Mouse (Mus musculus) kidney, embryonic 15.5 days (tissue): ENCODE results near the gene Flvcr2. TPM values are rescaled to one million over a fixed set of nuclear protein-coding genes. Genes with fewer than 3 reads are reported as not detected.

ENCODE experiments used
- ATAC-seq: fragments of 200-750 bp; cut with Nextera tagmentation; replicated peaks from 2 replicates; pipeline ENCODE4 v1.8.0; 2017; ENCODE audit warnings: moderate TSS enrichment; ENCODE audit not compliant: low FRiP score
- H3K27ac ChIP-seq: fragments of 300-500 bp; sonication (generic); 2 replicates; pipeline ENCODE4 v1.5.1; 2015; ENCODE audit warnings: mild to moderate bottlenecking, inconsistent platforms
- H3K27me3 ChIP-seq: fragments of 300-500 bp; sonication (generic); 2 replicates; pipeline ENCODE4 v1.6.1; 2015; ENCODE audit warnings: inconsistent platforms
- H3K36me3 ChIP-seq: fragments of 300-500 bp; sonication (generic); 2 replicates; pipeline ENCODE4 v1.6.1; 2015; ENCODE audit warnings: inconsistent platforms
- H3K4me1 ChIP-seq: fragments of 300-500 bp; sonication (generic); 2 replicates; pipeline ENCODE4 v1.6.1; 2015; ENCODE audit warnings: inconsistent platforms
- H3K4me2 ChIP-seq: fragments of 300-500 bp; sonication (generic); 2 replicates; pipeline ENCODE4 v1.6.1; 2015; ENCODE audit warnings: moderate library complexity, mild to moderate bottlenecking, inconsistent platforms
- H3K4me3 ChIP-seq: fragments of 300-500 bp; sonication (generic); replicated peaks from 2 replicates; pipeline ENCODE4 v1.5.1; 2015; ENCODE audit warnings: mild to moderate bottlenecking, inconsistent platforms
- H3K9ac ChIP-seq: fragments of 300-500 bp; sonication (generic); 2 replicates; pipeline ENCODE4 v1.6.1; 2015; ENCODE audit warnings: mild to moderate bottlenecking, inconsistent platforms
- H3K9me3 ChIP-seq: fragments of 300-500 bp; sonication (generic); replicated peaks from 2 replicates; pipeline ENCODE4 v1.6.1; 2016; ENCODE audit warnings: inconsistent platforms
- WGBS: fragments of 180-500 bp; shearing (Covaris S2); methylation state at CpG from one replicate; pipeline ENCODE4 v1.1.7; 2015; ENCODE audit warnings: mixed read lengths; 5-methylcytosine and 5-hydroxymethylcytosine counted together
- polyA plus RNA-seq: library from polyadenylated mRNA; unstranded; fragments of >200 nt; fragmentation: Nextera tagmentation; extraction: Ambion mirVana; gene quantifications from 2 replicates; pipeline ENCODE4 v1.2.1, GENCODE M21; 2015

Gene Flvcr2
- polyA plus RNA-seq, 1 experiment from 2014 or later, result 4.4 TPM

DNA sequence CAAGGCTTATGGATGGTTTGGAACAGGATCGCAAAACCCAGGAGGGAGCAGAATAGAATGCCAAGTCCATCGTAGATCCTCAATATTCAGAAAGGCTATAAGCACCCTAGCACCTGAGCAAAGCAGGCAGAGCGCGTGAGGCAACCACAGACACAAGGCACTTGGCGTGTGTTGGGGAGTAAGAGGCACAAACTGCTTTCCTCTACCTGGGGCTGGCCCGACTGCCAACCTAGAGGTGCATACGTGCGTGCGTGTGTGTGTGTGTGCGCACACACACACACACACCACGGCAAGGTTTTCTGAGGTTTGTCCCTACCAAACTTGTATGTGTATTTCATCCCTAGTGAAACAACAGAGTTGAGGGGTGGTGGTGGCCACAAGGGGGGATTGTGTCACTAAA is 38.9 kb upstream of the Flvcr2 start:
- H3K27me3 ChIP-seq, result peaks cover 23% of the 10 kb centered on the region
- no peak overlapping the region for H3K4me2 ChIP-seq
- no peak overlapping the region for H3K27ac ChIP-seq
- no peaks in the 10 kb centered on the region for H3K9me3 ChIP-seq
- no peak overlapping the region for H3K9ac ChIP-seq
- H3K36me3 ChIP-seq, result no peaks in the 10 kb centered on the region
- peaks cover 19% of the 10 kb centered on the region for H3K4me1 ChIP-seq
- 92% methylated on average over 11 of the region's 11 CpGs for WGBS
- H3K4me3 ChIP-seq, result no peak overlapping the region
- no peak for ATAC-seq

DNA sequence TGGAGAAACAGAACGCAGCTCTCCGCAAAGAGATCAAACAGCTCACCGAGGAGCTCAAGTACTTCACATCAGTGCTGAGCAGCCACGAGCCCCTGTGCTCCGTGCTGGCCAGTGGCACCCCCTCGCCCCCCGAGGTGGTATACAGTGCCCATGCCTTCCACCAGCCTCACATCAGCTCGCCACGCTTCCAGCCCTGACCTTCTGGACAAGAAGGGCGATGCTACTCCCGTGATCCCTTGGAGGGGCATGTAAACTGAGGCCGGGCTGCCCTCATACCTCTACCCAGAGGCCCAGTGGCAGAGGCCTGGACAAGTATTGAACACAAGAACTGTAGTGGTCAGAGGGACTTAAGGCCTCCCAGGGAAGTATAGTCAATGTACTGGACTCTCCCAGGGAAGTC is 37.8 kb upstream of the Flvcr2 start:
- Histone ChIP-seq H3K9me3 (no peaks in the 10 kb centered on the region), H3K4me3 (no peak overlapping the region), H3K27ac (no peak overlapping the region), H3K4me1 (peaks cover 19% of the 10 kb centered on the region), H3K4me2 (no peak overlapping the region), H3K36me3 (no peaks in the 10 kb centered on the region), H3K9ac (no peak overlapping the region), H3K27me3 (peaks cover 23% of the 10 kb centered on the region)
- ATAC-seq, result no peak
- WGBS, result 87% methylated on average over 12 of the region's 12 CpGs

DNA sequence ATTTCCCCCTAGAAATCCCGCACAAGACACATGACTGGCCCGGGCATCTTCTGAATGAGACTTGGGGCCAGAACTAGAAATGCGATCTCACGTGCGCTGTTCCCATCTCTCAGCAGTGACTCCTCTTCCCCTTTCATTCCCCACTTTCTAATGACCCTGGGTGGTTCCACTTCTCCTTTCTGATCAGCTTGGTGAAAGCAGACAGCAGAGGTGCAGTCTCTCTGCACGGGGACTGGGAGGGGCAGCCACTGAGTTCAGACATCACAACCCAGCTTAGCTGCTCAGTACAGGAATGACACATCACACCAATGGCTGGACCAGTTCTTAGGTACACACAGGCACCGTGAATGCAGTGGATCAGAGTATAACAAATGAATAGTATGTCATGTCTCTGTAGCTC is 35.6 kb upstream of the Flvcr2 start:
- ATAC-seq, result no peak
- Histone ChIP-seq H3K4me1 (peaks cover 11% of the 10 kb centered on the region; the same call in 1 of the 2 replicates), H3K27ac (no peak overlapping the region), H3K27me3 (peaks cover 23% of the 10 kb centered on the region), H3K4me3 (no peak overlapping the region), H3K4me2 (no peak overlapping the region), H3K9me3 (no peaks in the 10 kb centered on the region), H3K9ac (no peak overlapping the region), H3K36me3 (no peaks in the 10 kb centered on the region)
- WGBS, result 75% methylated on average over 7 of the region's 7 CpGs

DNA sequence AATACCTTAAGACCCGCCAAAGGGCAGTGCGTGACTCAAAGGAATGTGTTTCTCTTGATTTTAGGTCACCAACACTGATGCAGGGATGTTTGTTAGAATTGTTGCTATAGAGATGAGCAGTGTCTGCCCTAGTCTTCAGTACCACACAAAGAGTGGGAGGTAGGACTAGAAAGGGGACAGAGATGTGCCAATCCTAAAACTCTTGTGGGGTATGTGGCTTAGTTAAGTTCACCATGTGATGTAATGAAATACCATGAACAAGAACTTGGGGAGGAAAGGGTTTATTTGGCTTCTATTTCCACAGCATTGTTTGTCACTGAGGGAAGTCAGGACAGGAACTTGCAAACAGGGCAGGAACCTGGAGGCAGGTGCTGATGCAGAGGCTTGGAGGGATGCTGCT is 33.8 kb upstream of the Flvcr2 start:
- no peaks in the 10 kb centered on the region for H3K4me1 ChIP-seq
- no peak overlapping the region for H3K4me3 ChIP-seq
- H3K27ac ChIP-seq, result no peak overlapping the region
- H3K4me2 ChIP-seq, result no peak overlapping the region
- H3K27me3 ChIP-seq, result peaks cover 11% of the 10 kb centered on the region; the same call in 1 of the 2 replicates
- 89% methylated on average over 2 of the region's 2 CpGs for WGBS
- H3K36me3 ChIP-seq, result no peaks in the 10 kb centered on the region
- H3K9ac ChIP-seq, result no peak overlapping the region
- ATAC-seq, result no peak
- H3K9me3 ChIP-seq, result no peaks in the 10 kb centered on the region

DNA sequence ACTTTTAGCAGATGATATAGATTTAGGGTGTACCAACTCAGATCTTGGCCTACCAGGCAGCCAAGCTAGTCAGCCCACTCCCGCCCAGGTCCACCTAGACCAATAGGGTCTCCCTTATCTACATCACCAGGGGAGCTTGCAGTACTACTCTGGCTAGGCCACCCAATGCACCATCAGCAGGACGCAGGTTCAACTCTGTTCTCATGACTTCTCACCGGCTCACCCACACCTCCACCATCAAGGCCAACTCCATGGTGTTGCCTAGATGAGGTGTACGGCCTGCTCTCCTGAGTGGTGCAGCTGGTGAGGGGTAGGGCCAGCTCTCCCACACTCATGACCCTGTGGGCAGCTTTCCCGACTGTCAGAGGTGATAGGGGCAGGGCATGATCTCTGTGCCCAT is 32.2 kb upstream of the Flvcr2 start:
- no peaks in the 10 kb centered on the region for H3K4me1 ChIP-seq
- ATAC-seq, result no peak
- H3K36me3 ChIP-seq, result no peaks in the 10 kb centered on the region
- no peak overlapping the region for H3K4me3 ChIP-seq
- 89% methylated on average over 5 of the region's 5 CpGs for WGBS
- H3K9me3 ChIP-seq, result no peaks in the 10 kb centered on the region
- H3K9ac ChIP-seq, result no peak overlapping the region
- no peaks in the 10 kb centered on the region for H3K27me3 ChIP-seq
- no peak overlapping the region for H3K27ac ChIP-seq
- H3K4me2 ChIP-seq, result no peak overlapping the region

DNA sequence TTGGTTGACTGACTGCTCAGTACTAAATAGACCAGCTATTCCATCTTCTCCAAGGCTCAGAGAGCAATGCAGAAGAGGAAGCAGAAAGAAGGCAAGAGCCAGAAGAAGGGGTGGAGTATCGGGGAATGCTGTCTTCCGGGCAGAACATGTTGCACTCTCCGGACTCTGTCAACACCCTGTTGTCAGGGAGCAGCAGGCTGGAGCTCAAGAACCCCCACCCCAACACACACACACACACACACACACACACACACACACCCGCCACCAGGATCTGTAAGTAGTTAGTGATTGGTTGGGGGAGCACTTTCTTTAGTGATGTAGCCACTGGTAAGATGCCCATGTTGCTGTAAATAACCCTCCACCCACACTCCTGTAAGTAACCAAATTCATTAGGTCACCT is 21.0 kb upstream of the Flvcr2 start:
- peaks cover 8% of the 10 kb centered on the region; the same call in 1 of the 2 replicates for H3K27me3 ChIP-seq
- no peak overlapping the region for H3K4me2 ChIP-seq
- H3K36me3 ChIP-seq, result no peaks in the 10 kb centered on the region
- H3K9me3 ChIP-seq, result no peaks in the 10 kb centered on the region
- no peak overlapping the region for H3K27ac ChIP-seq
- 0 out of 2 replicates have a peak, but pooled peaks cover 3% of the 10 kb centered on the region for H3K4me1 ChIP-seq
- no peak overlapping the region for H3K9ac ChIP-seq
- ATAC-seq, result no peak
- 86% methylated on average over 4 of the region's 4 CpGs for WGBS
- H3K4me3 ChIP-seq, result no peak overlapping the region

DNA sequence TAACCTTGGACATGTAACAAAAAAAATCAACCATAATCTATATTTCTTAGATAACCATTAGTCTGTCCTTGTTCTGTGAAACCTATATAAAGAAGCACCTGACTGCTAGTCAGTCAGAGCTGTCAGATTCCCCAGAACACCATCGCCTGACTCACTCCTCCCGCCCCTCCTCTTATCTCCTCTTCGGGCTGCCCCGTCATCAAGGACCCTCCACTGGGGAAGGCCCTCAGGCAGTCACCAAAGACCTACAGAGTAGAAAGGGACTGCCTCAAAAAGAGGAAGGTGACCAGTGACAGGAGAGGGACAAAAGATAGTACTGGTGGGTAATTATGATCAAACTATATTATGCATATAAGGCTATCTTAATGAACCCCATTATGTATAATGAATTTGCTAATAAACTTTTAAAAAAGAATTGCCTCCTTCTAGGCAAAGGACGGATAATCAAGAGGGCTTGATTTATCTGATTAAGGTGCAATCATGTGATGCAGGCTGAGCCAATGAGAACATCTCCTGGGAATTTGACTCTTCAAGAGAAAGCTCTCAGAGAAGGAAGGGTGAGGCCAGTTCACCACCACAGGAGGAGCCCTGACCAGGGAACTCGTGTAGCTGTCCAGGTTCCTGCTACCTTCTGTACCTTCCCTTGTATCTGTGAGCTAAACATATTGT is 19.5 kb upstream of the Flvcr2 start:
- H3K9ac ChIP-seq, result no peak overlapping the region
- H3K27me3 ChIP-seq, result peaks cover under 1% of the 10 kb centered on the region; the same call in 1 of the 2 replicates
- no peaks in the 10 kb centered on the region for H3K9me3 ChIP-seq
- H3K4me2 ChIP-seq, result no peak overlapping the region
- no peak for ATAC-seq
- H3K36me3 ChIP-seq, result no peaks in the 10 kb centered on the region
- WGBS, result 68% methylated on average over 6 of the region's 6 CpGs
- H3K4me1 ChIP-seq, result 0 out of 2 replicates have a peak, but pooled peaks cover 3% of the 10 kb centered on the region
- no peak overlapping the region for H3K27ac ChIP-seq
- no peak overlapping the region for H3K4me3 ChIP-seq

DNA sequence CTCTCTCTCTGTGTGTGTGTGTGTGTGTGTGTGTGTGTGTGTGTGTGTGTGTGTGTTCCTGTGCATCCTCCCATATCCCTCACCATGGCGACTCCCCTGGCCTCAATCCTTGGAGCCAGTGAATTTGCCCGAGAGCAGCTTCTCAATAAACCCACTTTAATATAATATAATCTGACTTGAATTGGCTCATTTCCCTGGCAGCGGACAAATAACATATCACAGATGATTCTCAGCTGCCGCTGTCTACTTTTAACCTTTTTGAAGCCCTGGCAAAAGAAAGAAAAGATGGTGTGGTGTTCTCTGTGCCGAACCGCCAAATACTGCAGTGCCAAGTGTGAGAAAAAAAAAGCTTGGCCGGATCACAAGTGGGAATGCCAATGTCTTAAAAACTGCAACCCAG is 18.2 kb upstream of the Flvcr2 start:
- H3K4me1 ChIP-seq, result 0 out of 2 replicates have a peak, but pooled peaks cover 3% of the 10 kb centered on the region
- ATAC-seq, result no peak
- H3K9ac ChIP-seq, result no peak overlapping the region
- WGBS, result 84% methylated on average over 7 of the region's 7 CpGs
- H3K27ac ChIP-seq, result no peak overlapping the region
- no peaks in the 10 kb centered on the region for H3K36me3 ChIP-seq
- no peaks in the 10 kb centered on the region for H3K9me3 ChIP-seq
- no peak overlapping the region for H3K4me3 ChIP-seq
- H3K4me2 ChIP-seq, result no peak overlapping the region
- no peaks in the 10 kb centered on the region for H3K27me3 ChIP-seq

DNA sequence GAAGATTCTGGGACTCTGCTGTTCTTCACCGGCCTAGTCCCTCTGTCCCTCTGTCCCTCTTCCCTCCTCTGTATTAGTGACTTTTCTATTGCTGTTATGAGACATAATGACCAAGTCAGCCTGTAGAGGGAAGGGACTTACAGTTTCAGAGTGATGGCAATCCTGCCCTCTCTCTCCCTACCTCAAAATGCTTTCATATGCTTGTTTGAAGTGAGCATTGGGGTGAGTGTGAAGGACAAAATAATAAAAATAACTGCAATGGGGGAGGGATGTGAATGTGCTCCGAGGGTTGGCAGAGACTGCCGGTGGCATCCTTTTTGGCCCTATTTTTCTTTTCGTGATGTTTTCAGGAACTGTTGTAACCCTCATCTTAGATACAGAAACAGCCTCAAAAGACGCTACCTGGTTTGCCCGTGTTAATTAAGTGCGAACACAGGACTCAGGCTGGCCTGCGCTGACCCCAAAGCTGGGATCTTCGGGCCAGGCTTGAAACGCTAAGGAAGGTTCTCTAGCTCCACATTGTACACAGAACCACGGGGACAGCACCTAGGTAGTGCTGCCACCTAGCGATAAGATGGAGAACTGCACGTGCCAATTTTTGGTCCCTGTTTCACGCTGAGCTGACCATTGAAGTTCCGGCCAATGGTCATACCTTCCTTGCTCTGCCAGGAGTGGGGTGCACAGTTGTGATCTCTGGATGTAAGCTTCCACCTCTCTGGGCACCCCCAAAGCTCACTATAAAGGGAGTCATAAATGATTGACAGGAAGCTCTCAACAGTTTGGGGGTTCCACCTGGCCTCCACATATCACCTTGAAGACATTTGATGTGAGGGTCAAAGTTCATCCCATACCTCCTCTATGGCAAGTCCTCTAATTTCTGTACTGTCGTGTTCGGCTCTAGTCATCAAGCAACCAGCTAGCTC is 17.1 kb upstream of the Flvcr2 start:
- Histone ChIP-seq H3K4me3 (no peak overlapping the region), H3K9me3 (no peaks in the 10 kb centered on the region), H3K27me3 (no peaks in the 10 kb centered on the region), H3K36me3 (no peaks in the 10 kb centered on the region), H3K4me2 (no peak overlapping the region), H3K9ac (no peak overlapping the region), H3K27ac (no peak overlapping the region), H3K4me1 (0 out of 2 replicates have a peak, but pooled peaks cover 3% of the 10 kb centered on the region)
- no peak for ATAC-seq
- WGBS, result 35% methylated on average over 17 of the region's 17 CpGs

DNA sequence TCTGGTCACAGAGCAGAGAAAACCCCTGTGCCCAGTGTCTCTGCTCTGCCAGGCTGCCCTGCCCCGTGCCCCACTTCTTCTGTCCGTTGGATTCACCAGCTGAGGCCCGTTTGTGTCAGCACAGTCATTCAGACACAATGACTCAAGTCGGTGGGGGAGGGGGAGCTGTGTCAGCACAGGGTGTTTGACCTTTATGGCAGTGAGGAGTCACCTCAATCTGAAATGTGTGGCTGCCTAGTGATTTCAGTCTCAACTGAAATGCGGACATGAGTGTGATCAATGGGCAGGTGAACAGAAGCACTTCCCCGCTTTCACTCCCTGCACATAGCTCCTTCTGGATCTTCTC is 16.4 kb upstream of the Flvcr2 start:
- H3K9me3 ChIP-seq, result no peaks in the 10 kb centered on the region
- ATAC-seq, result no peak

DNA sequence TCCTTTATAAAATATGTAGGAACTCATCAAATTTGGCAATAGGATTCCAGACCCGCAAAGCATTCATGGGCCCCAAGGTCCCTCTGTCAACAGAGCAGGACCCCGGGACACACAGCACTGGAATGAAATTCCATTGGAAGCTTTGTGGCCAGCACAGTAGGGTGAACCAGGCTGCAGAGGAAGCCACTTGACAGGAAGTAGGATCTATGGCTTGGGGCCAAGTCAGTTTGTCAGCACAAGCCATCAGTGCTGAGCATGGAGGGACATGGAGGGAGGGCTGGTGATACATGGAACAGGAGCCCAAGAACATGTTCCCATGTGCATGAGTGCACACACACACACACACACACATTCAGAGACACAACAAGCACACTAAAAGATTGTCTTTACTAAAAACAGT is 10.1 kb upstream of the Flvcr2 start:
- Histone ChIP-seq H3K36me3 (no peaks in the 10 kb centered on the region), H3K4me1 (no peaks in the 10 kb centered on the region), H3K4me2 (no peak overlapping the region), H3K27me3 (no peaks in the 10 kb centered on the region), H3K27ac (no peak overlapping the region), H3K9ac (no peak overlapping the region), H3K4me3 (no peak overlapping the region), H3K9me3 (no peaks in the 10 kb centered on the region)
- 79% methylated on average over 2 of the region's 2 CpGs for WGBS
- no peak for ATAC-seq

More for the DNA sequence above, 16.4 kb upstream of the Flvcr2 start:
- WGBS, result 61% methylated on average over 6 of the region's 6 CpGs
- no peak overlapping the region for H3K27ac ChIP-seq
- no peak overlapping the region for H3K4me2 ChIP-seq
- no peak overlapping the region for H3K9ac ChIP-seq
- H3K4me3 ChIP-seq, result no peak overlapping the region
- 0 out of 2 replicates have a peak, but pooled peaks cover 3% of the 10 kb centered on the region for H3K4me1 ChIP-seq
- H3K36me3 ChIP-seq, result no peaks in the 10 kb centered on the region
- H3K27me3 ChIP-seq, result no peaks in the 10 kb centered on the region

DNA sequence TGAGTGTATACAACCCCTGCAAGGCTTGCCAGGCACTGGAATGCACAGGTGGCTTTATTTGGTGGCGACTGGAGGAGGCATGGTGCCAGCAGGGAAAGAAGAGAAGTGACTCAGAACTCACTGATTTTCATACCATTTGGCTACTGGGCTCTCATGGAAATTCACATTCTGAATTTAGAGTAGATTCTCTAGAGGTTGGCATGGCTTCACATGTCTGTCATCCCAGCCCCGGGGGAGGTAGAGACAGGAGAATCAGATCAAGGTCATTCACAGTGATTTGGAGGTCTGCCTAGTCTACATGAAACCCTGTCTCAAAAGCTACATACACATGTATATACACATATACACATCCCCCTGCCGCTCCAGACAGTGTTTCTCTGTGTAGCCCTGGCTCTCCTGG is 9.4 kb upstream of the Flvcr2 start:
- no peaks in the 10 kb centered on the region for H3K27me3 ChIP-seq
- H3K4me2 ChIP-seq, result no peak overlapping the region
- ATAC-seq, result no peak
- H3K9me3 ChIP-seq, result no peaks in the 10 kb centered on the region
- H3K4me1 ChIP-seq, result no peaks in the 10 kb centered on the region
- 86% methylated on average over 3 of the region's 3 CpGs for WGBS
- no peaks in the 10 kb centered on the region for H3K36me3 ChIP-seq
- H3K4me3 ChIP-seq, result no peak overlapping the region
- no peak overlapping the region for H3K27ac ChIP-seq
- H3K9ac ChIP-seq, result no peak overlapping the region
